Mouse (Mus musculus) liver, embryonic 12.5 days (tissue): ENCODE measurements around the gene Spem2. TPM values are rescaled to one million over a fixed set of nuclear protein-coding genes. Genes with fewer than 3 reads are reported as not detected.
"Not testable (repeated sequence)": the region's sequence is repeated elsewhere in the genome, so short reads cannot be mapped to it uniquely, and the experiment has no call there.

Experiments
- ATAC-seq: fragments of 200-750 bp; cut with Nextera tagmentation; 2 replicates; pipeline ENCODE4 v1.8.0; 2017; ENCODE audit warnings: moderate number of reproducible peaks, mild to moderate bottlenecking, moderate library complexity
- H3K27ac ChIP-seq: fragments of 300-500 bp; sonication (generic); 2 replicates; pipeline ENCODE4 v1.5.1; 2016; ENCODE audit warnings: mild to moderate bottlenecking
- H3K27me3 ChIP-seq: fragments of 300-500 bp; sonication (generic); replicated peaks from 2 replicates; pipeline ENCODE4 v1.6.1; 2016; ENCODE audit warnings: mild to moderate bottlenecking, moderate library complexity
- H3K36me3 ChIP-seq: fragments of 300-500 bp; sonication (generic); 2 replicates; pipeline ENCODE4 v1.6.1; 2016; ENCODE audit warnings: mild to moderate bottlenecking, moderate library complexity
- H3K4me1 ChIP-seq: fragments of 300-500 bp; sonication (generic); 2 replicates; pipeline ENCODE4 v1.6.1; 2016
- H3K4me2 ChIP-seq: fragments of 300-500 bp; sonication (generic); 2 replicates; pipeline ENCODE4 v1.6.1; 2016; ENCODE audit warnings: mild to moderate bottlenecking, moderate library complexity
- H3K4me3 ChIP-seq: fragments of 300-500 bp; sonication (generic); 2 replicates; pipeline ENCODE4 v1.5.1; 2016; ENCODE audit warnings: mild to moderate bottlenecking, moderate library complexity
- H3K9ac ChIP-seq: fragments of 300-500 bp; sonication (generic); 2 replicates; pipeline ENCODE4 v1.6.1; 2016; ENCODE audit warnings: mild to moderate bottlenecking, moderate library complexity
- H3K9me3 ChIP-seq: fragments of 300-500 bp; sonication (generic); replicated peaks from 2 replicates; pipeline ENCODE4 v1.6.1; 2016; ENCODE audit warnings: mild to moderate bottlenecking, moderate library complexity
- WGBS: fragments of 180-500 bp; shearing (Covaris S2); methylation state at CpG from one replicate; pipeline ENCODE4 v1.1.7; 2016; ENCODE audit not compliant: insufficient replicate concordance; 5-methylcytosine and 5-hydroxymethylcytosine counted together
- polyA plus RNA-seq: library from polyadenylated mRNA; unstranded; fragments of >200 nt; fragmentation: Nextera tagmentation; extraction: Ambion mirVana; gene quantifications from 2 replicates; pipeline ENCODE4 v1.2.1, GENCODE M21; 2016

The Spem2 gene
- not detected in 2 replicates for polyA plus RNA-seq

- no peaks in the 10 kb centered on the region for H3K4me1 ChIP-seq
- H3K9ac ChIP-seq, result no peak within 1 kb of the TSS
- WGBS, result 67% methylated on average over 2 of the region's 2 CpGs
- H3K9me3 ChIP-seq, result no peaks in the 10 kb centered on the region
- H3K4me2 ChIP-seq, result no peak within 1 kb of the TSS
- H3K4me3 ChIP-seq, result no peak within 1 kb of the TSS
- no peak within 1 kb of the TSS for H3K27ac ChIP-seq
- H3K27me3 ChIP-seq, result peaks cover 35% of the 10 kb centered on the region
- H3K36me3 ChIP-seq, result no peaks in the 10 kb centered on the region
- no peak for ATAC-seq
These were observed at the start of gene Spem2 for GRCm38 (mm10) chr11:69818365-69818764. Gene Spem2 (minus strand): TSS chr11:69818465.

- H3K9ac ChIP-seq, result no peak overlapping the region; the same call in 1 of the 2 replicates
- H3K27me3 ChIP-seq, result no peaks in the 10 kb centered on the region
- no peaks in the 10 kb centered on the region for H3K9me3 ChIP-seq
- no peak overlapping the region for H3K4me3 ChIP-seq
- WGBS, result 34% methylated on average over 9 of the region's 9 CpGs
- H3K27ac ChIP-seq, result no peak overlapping the region
- ATAC-seq, result peak; percentile 50; the same call in 1 of the 2 replicates
- H3K4me2 ChIP-seq, result peak overlapping the region; percentile 19
- H3K36me3 ChIP-seq, result no peaks in the 10 kb centered on the region
- peaks cover 57% of the 10 kb centered on the region for H3K4me1 ChIP-seq
These were observed 49.1 kb upstream of the Spem2 start for GRCm38 (mm10) chr11:69867335-69867734.

- H3K4me1 ChIP-seq, result peaks cover 52% of the 10 kb centered on the region
- H3K27ac ChIP-seq, result peak overlapping the region; percentile 84; the same call in 1 of the 2 replicates
- 81% methylated on average over 9 of the region's 9 CpGs for WGBS
These were observed 47.3 kb upstream of the Spem2 start for GRCm38 (mm10) chr11:69865561-69865960.

GRCm38 (mm10) chr11:69864138-69864860 lies 46.0 kb upstream of the Spem2 start:
- peak; percentile 64 for ATAC-seq

More at GRCm38 (mm10) chr11:69865561-69865960, 47.3 kb upstream of the Spem2 start:
- Histone ChIP-seq H3K27me3 (no peaks in the 10 kb centered on the region), H3K4me2 (no peak overlapping the region), H3K36me3 (no peaks in the 10 kb centered on the region), H3K9me3 (no peaks in the 10 kb centered on the region), H3K9ac (no peak overlapping the region), H3K4me3 (no peak overlapping the region)
- ATAC-seq, result no peak

GRCm38 (mm10) chr11:69863729-69864128 lies 45.5 kb upstream of the Spem2 start:
- Histone ChIP-seq H3K9ac (peak overlapping the region; percentile 61), H3K4me2 (peak overlapping the region; percentile 61), H3K4me3 (peak overlapping the region; percentile 2; the same call in 1 of the 2 replicates), H3K27ac (peak overlapping the region; percentile 84), H3K4me1 (peaks cover 45% of the 10 kb centered on the region), H3K27me3 (peaks cover 14% of the 10 kb centered on the region)
- peak; percentile 61 for ATAC-seq
- WGBS, result 74% methylated on average over 3 of the region's 3 CpGs
- not testable (repeated sequence) for H3K36me3 ChIP-seq, H3K9me3 ChIP-seq

More at GRCm38 (mm10) chr11:69864138-69864860, 46.0 kb upstream of the Spem2 start:
- H3K4me3 ChIP-seq, result peak overlapping the region; percentile 2; the same call in 1 of the 2 replicates
- H3K27me3 ChIP-seq, result peaks cover 8% of the 10 kb centered on the region
- 23% methylated on average over 8 of the region's 8 CpGs for WGBS
- peak overlapping the region; percentile 84 for H3K27ac ChIP-seq
- peaks cover 45% of the 10 kb centered on the region for H3K4me1 ChIP-seq
- H3K9me3 ChIP-seq, result no peaks in the 10 kb centered on the region
- H3K9ac ChIP-seq, result peak overlapping the region; percentile 61
- H3K4me2 ChIP-seq, result peak overlapping the region; percentile 61
- no peaks in the 10 kb centered on the region for H3K36me3 ChIP-seq

GRCm38 (mm10) chr11:69858113-69858998 lies 40.1 kb upstream of the Spem2 start, which contains the start of gene Tnk1:
Gene Tnk1 (minus strand): TSS chr11:69858730.
- Histone ChIP-seq H3K4me2 (peak within 1 kb of the TSS; percentile 21; the same call in 1 of the 2 replicates), H3K4me3 (no peak within 1 kb of the TSS), H3K27me3 (peaks cover 36% of the 10 kb centered on the region), H3K36me3 (no peaks in the 10 kb centered on the region), H3K9me3 (no peaks in the 10 kb centered on the region), H3K27ac (no peak within 1 kb of the TSS), H3K4me1 (peaks cover 34% of the 10 kb centered on the region), H3K9ac (no peak within 1 kb of the TSS)
- no peak for ATAC-seq
- 35% methylated on average over 30 of the region's 30 CpGs for WGBS

GRCm38 (mm10) chr11:69855347-69855746 lies 37.1 kb upstream of the Spem2 start:
- Histone ChIP-seq H3K4me2 (peak overlapping the region; percentile 72), H3K36me3 (peaks cover 29% of the 10 kb centered on the region), H3K4me1 (peaks cover 59% of the 10 kb centered on the region), H3K9me3 (no peaks in the 10 kb centered on the region), H3K27me3 (peaks cover 36% of the 10 kb centered on the region), H3K4me3 (peak overlapping the region; percentile 16; the same call in 1 of the 2 replicates), H3K9ac (peak overlapping the region; percentile 66), H3K27ac (peak overlapping the region; percentile 99)
- peak; percentile 38 for ATAC-seq
- 23% methylated on average over 16 of the region's 16 CpGs for WGBS

- Histone ChIP-seq H3K4me1 (peaks cover 65% of the 10 kb centered on the region), H3K9me3 (no peaks in the 10 kb centered on the region), H3K9ac (peak overlapping the region; percentile 66), H3K4me3 (peak overlapping the region; percentile 16; the same call in 1 of the 2 replicates), H3K36me3 (peaks cover 35% of the 10 kb centered on the region), H3K27ac (peak overlapping the region; percentile 99), H3K27me3 (peaks cover 32% of the 10 kb centered on the region), H3K4me2 (peak overlapping the region; percentile 72)
- ATAC-seq, result no peak
- WGBS, result 58% methylated on average over 10 of the region's 10 CpGs
These were observed 36.4 kb upstream of the Spem2 start for GRCm38 (mm10) chr11:69854680-69855079.

- Histone ChIP-seq H3K36me3 (peaks cover 42% of the 10 kb centered on the region), H3K9me3 (no peaks in the 10 kb centered on the region), H3K9ac (peak overlapping the region; percentile 73), H3K4me3 (peak overlapping the region; percentile 42), H3K27me3 (peaks cover 25% of the 10 kb centered on the region), H3K27ac (peak overlapping the region; percentile 99), H3K4me1 (peaks cover 72% of the 10 kb centered on the region), H3K4me2 (peak overlapping the region; percentile 72)
- peak; percentile 93 for ATAC-seq
- 10% methylated on average over 7 of the region's 7 CpGs for WGBS
These were observed 35.7 kb upstream of the Spem2 start for GRCm38 (mm10) chr11:69853994-69854393.

GRCm38 (mm10) chr11:69850754-69851153 lies 32.5 kb upstream of the Spem2 start:
- Histone ChIP-seq H3K4me1 (peaks cover 91% of the 10 kb centered on the region), H3K4me2 (peak overlapping the region; percentile 10; the same call in 1 of the 2 replicates), H3K27ac (peak overlapping the region; percentile 99), H3K9ac (no peak overlapping the region), H3K4me3 (no peak overlapping the region), H3K9me3 (no peaks in the 10 kb centered on the region), H3K36me3 (peaks cover 56% of the 10 kb centered on the region), H3K27me3 (no peaks in the 10 kb centered on the region)
- WGBS, result 57% methylated on average over 8 of the region's 8 CpGs
- ATAC-seq, result no peak

- no peak overlapping the region for H3K9ac ChIP-seq
- H3K4me3 ChIP-seq, result no peak overlapping the region
- no peaks in the 10 kb centered on the region for H3K9me3 ChIP-seq
- no peaks in the 10 kb centered on the region for H3K27me3 ChIP-seq
- no peak for ATAC-seq
- peaks cover 56% of the 10 kb centered on the region for H3K36me3 ChIP-seq
- H3K4me2 ChIP-seq, result 0 out of 2 replicates have a peak overlapping the region, but pooled peaks have one; percentile 10
- H3K4me1 ChIP-seq, result peaks cover 91% of the 10 kb centered on the region
- H3K27ac ChIP-seq, result peak overlapping the region; percentile 99
- 83% methylated on average over 15 of the region's 15 CpGs for WGBS
These were observed 31.6 kb upstream of the Spem2 start for GRCm38 (mm10) chr11:69849884-69850283.
